Mouse (Mus musculus) thymus, postnatal 25 days (tissue): ENCODE data around the gene Yy2.

Experiments used
- DNase-seq: peaks from one replicate; pipeline ENCODE4 v3.0.0; 2022

Gene Yy2

DNA sequence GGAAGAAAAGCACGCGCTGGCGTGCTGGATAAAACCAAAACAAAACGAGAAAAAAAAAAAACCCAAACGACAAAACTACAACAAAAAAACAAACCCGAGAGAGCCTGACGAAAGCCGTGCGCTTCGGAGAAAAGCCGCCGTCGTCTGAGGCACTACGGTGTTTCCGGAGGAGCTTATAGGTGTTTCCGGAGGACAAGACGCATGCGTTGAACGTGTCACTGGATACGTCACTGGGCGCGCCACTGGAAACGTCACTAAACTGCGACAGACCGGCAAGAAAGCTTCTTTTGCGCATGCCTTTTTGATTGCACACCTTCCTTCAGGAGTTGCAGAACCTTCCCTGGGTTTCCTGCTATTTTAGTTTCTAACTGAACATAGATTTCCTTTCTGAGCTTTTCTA lies at the start of gene Yy2:
TSS of gene Yy2 (minus strand) at position 146 of the 400 bp plus-strand sequence.
- DNase-seq = no peak

DNA sequence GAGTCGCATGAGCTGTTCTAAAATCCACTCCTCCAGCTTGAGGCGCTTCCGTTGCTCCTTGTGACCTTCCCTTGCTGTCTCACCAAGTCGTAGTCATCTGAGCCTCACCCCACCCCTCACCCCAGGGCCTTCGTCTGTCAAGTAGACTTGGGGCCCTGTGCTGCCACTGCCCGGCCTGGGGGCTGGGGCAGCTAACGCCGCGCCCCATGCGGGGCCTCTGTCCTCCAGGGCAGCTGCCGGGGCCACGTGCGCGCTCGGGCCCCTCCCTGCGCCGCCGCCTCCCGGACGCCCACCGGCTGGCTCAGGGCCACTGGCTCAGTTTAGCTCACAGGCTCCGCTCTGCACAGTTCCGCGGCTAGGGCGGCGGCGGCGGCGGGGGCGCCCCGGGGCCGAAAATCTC lies 44.1 kb upstream of the Yy2 start:
- no peak for DNase-seq

DNA sequence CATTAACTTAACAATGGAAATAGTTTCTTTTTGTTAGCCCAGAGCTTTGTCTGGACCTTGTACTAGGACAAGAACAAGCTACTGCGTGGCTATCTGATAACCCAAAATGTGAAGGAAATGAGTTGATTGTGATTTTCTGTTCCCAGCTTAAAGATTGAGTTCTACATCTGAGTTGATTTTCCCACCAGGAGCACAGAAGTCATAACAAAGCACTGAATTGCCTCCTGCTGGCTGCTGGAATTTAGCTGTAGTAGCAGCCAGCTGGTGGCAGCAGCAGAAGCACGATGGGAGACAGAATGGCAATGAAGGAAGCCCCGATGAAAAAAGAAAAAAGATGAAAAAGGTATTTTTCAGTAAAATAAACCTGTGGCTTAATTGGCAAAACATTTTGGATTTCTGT lies 32.7 kb upstream of the Yy2 start:
- no peak for DNase-seq

- DNase-seq = peak; percentile 65
These were observed 29.6 kb upstream of the Yy2 start, which contains the start of gene Mbtps2 for GRCm38 (mm10) chrX:157598186-157598996. TSS of gene Mbtps2 (minus strand) at chrX:157598715.

- no peak for DNase-seq
These were observed 28.9 kb upstream of the Yy2 start for GRCm38 (mm10) chrX:157597585-157598185.

GRCm38 (mm10) chrX:157596802-157597201 lies 28.0 kb upstream of the Yy2 start:
- DNase-seq = no peak

DNA sequence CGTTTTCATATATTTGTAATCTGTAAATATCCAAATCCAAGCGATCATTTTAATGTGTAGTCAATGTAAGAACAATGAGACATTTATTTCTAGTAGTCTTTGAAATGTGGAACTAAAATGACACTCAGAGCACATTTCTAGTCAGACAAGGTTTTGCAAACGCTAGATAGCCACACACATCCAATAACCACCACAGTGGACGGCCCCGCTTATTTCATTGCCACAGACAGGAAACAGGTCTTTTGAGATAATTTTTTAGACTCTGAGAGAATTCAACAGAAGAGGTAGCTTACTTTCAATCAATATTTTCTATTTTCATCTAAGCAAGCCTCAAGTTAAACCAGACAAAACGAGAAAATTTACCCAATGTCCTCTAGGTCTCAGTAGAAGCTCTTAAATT lies 27.1 kb upstream of the Yy2 start:
- DNase-seq = no peak

GRCm38 (mm10) chrX:157594606-157595005 lies 25.8 kb upstream of the Yy2 start:
- DNase-seq = no peak

DNA sequence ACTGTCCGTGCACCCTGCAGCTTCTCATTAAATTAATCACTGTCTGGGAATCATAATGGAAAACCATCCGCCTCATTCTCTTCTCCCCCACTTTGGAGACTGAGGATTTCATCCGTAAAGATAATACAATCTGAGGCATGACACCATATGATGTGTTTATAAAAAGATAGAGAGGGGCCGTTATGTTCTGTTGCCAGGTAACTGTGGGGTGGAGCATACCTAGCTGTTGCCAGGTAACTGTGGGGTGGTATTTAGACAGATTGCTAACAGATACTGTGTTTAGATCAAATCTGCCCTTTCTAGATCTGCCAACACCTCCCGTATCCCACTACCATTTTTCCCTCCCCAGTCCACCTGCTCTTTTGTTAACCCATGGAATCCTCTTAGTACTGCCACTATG lies 18.2 kb upstream of the Yy2 start:
- no peak for DNase-seq

GRCm38 (mm10) chrX:157586397-157586796 lies 17.6 kb upstream of the Yy2 start:
- no peak for DNase-seq

GRCm38 (mm10) chrX:157579108-157579614 lies 10.4 kb upstream of the Yy2 start:
- no peak for DNase-seq

DNA sequence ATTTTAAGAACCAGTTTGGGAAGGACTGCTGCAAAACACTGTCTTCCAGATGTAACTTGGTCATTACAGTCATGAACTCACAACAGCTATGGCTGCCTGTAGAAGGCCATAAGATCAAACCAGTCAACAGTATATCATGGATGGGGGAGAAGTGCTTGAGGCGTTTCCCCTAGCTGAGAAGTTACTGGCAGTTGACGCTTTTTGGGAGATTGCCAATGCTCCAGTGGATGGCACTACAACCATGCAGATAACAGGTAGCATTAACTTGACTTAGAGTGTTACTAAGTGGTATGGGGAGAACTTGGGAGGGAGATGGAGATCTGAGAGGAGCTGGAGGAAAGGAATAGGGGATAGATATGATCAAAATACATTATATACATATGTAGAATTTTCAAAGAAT lies 5.9 kb upstream of the Yy2 start:
- no peak for DNase-seq

DNA sequence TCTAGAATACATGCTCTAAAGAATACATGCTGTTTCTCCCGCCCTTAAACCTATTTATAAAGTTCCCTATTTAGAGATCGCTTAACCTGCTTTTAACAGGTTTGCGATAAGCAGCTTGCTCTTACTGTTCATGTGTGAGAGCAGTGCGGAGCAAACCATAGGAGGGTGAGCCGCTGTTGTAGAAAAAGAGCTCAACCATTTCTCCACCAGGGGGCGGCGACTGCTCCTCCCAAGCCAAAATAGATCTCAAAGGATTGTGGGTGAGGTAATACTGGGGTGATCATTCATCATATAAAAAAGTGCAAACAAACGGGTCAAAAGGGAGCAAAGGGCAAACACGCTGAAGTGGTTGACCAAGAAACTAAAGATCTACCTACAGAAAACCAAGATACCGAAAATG lies 5.0 kb downstream of the Yy2 start:
- peak; percentile 24 for DNase-seq

DNA sequence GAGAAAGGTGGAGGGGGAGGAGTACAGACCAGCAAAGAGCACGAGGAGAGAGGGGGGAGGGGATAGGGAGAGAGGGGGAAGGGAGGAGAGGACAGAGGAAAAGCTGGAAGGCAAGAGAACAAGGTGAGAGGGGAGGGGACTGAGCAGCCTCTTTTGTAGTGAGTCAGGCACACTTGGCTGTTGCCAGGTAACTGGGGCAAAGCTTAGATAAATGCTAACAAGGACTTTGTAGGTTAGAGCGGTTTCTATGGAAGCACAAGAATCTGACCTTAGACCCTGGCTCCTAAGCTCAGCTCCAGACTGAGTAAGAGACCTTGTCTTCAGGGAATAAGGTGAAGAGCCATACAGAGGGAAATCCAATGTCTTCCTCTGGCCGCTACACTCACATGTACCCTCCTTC lies 21.7 kb downstream of the Yy2 start:
- DNase-seq = no peak
